Mouse (Mus musculus) forebrain, postnatal 0 days (tissue): ENCODE data around the gene Cabp2. TPM values are rescaled to one million over a fixed set of nuclear protein-coding genes. Genes with fewer than 3 reads are reported as not detected.
"Not testable (repeated sequence)": the region's sequence is repeated elsewhere in the genome, so short reads cannot be mapped to it uniquely, and the experiment has no call there.

Experiments
- ATAC-seq: fragments of 200-750 bp; cut with Nextera tagmentation; 2 replicates; pipeline ENCODE4 v1.8.0; 2017; ENCODE audit warnings: mild to moderate bottlenecking, moderate library complexity
- DNase-seq: peaks from one replicate; pipeline ENCODE4 v3.0.0-alpha.2; 2015
- H3K27ac ChIP-seq: fragments of 300-500 bp; sonication (generic); 2 replicates; pipeline ENCODE4 v1.5.1; 2014; ENCODE audit warnings: low read depth, mild to moderate bottlenecking, antibody characterized with exemption, low read length, moderate library complexity, mixed read lengths
- H3K27me3 ChIP-seq: fragments of 300-500 bp; sonication (generic); 2 replicates; pipeline ENCODE4 v1.6.1; 2014; ENCODE audit warnings: mild to moderate bottlenecking, low read length, mixed read lengths; ENCODE audit not compliant: insufficient read depth
- H3K36me3 ChIP-seq: fragments of 300-500 bp; sonication (generic); 2 replicates; pipeline ENCODE4 v1.6.1; 2014; ENCODE audit warnings: mild to moderate bottlenecking, moderate library complexity; ENCODE audit not compliant: insufficient read depth
- H3K4me1 ChIP-seq: fragments of 300-500 bp; sonication (generic); 2 replicates; pipeline ENCODE4 v1.6.1; 2014; ENCODE audit warnings: antibody characterized with exemption; ENCODE audit not compliant: insufficient read depth
- H3K4me2 ChIP-seq: fragments of 300-500 bp; sonication (generic); 2 replicates; pipeline ENCODE4 v1.6.1; 2014; ENCODE audit warnings: low read depth, mild to moderate bottlenecking, moderate library complexity
- H3K4me3 ChIP-seq: fragments of 300-500 bp; sonication (generic); 2 replicates; pipeline ENCODE4 v1.5.1; 2014; ENCODE audit warnings: low read depth, low read length, mixed read lengths
- H3K9ac ChIP-seq: fragments of 300-500 bp; sonication (generic); 2 replicates; pipeline ENCODE4 v1.6.1; 2014; ENCODE audit warnings: mild to moderate bottlenecking
- H3K9me3 ChIP-seq: fragments of 300-500 bp; sonication (generic); 2 replicates; pipeline ENCODE4 v1.6.1; 2016; ENCODE audit warnings: low read length
- CTCF ChIP-seq: sonication (generic); IDR thresholded peaks from 2 replicates; pipeline ENCODE4 v1.5.1; 2016; ENCODE audit warnings: antibody characterized with exemption, control low read depth, low read depth
- WGBS: fragments of 180-500 bp; shearing (Covaris S2); extraction: QIAGEN DNeasy Blood & Tissue Kit; methylation state at CpG from one replicate; pipeline ENCODE4 v1.1.7; 2014; 5-methylcytosine and 5-hydroxymethylcytosine counted together
- polyA plus RNA-seq: library from polyadenylated mRNA; unstranded; fragments of >200 nt; fragmentation: Nextera tagmentation; extraction: Ambion mirVana; gene quantifications from 2 replicates; pipeline ENCODE4 v1.2.1, GENCODE M21; 2015
- total RNA-seq: library from RNA; depleted of rRNA; stranded (reverse); fragments of >200 nt; gene quantifications from 2 replicates; pipeline ENCODE4 v1.2.3, GENCODE M21; 2014; rRNA removed

The Cabp2 gene
- total RNA-seq (not detected in 2 replicates), polyA plus RNA-seq (not detected in 2 replicates)

GRCm38 (mm10) chr19:4081394-4081793 lies at the start of gene Cabp2:
Cabp2 (plus strand) TSS chr19:4081578.
- no peak within 1 kb of the TSS for H3K4me3 ChIP-seq
- H3K9me3 ChIP-seq, result no peaks in the 10 kb centered on the region
- no peak within 1 kb of the TSS for H3K27ac ChIP-seq
- no peak for ATAC-seq
- H3K4me1 ChIP-seq, result no peaks in the 10 kb centered on the region
- DNase-seq, result no peak
- H3K4me2 ChIP-seq, result no peak within 1 kb of the TSS
- no peak for TF ChIP-seq CTCF
- no peak within 1 kb of the TSS for H3K9ac ChIP-seq
- H3K36me3 ChIP-seq, result no peaks in the 10 kb centered on the region
- WGBS, result 56% methylated on average over 3 of the region's 3 CpGs
- no peaks in the 10 kb centered on the region for H3K27me3 ChIP-seq

GRCm38 (mm10) chr19:4032668-4033067 lies 48.7 kb upstream of the Cabp2 start:
- H3K36me3 ChIP-seq, result no peaks in the 10 kb centered on the region; the same call in 1 of the 2 replicates
- TF ChIP-seq CTCF, result no peak
- no peak for ATAC-seq

DNA sequence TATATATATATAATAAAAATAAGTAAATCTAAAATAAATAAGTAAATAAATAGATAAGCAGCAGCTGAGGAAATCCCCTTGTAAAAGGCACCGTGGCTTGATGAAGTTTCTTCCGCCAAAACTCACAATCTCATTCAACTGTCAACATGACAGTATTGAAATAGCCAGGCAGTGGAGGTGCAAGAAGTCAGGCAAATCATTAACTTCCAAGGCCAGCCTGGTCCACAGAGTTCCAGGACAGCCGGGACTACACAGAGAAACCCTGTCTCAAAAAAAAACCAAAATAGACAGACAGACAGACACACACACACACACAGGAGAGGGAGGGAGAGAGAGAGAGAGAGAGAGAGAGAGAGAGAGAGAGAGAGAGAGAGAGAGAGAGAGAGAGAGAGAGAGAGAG lies 48.1 kb upstream of the Cabp2 start:
- Histone ChIP-seq H3K4me2 (no peak overlapping the region), H3K36me3 (no peaks in the 10 kb centered on the region; the same call in 1 of the 2 replicates), H3K4me1 (0 out of 2 replicates have a peak, but pooled peaks cover 8% of the 10 kb centered on the region), H3K9me3 (no peaks in the 10 kb centered on the region), H3K4me3 (no peak overlapping the region), H3K27ac (no peak overlapping the region), H3K27me3 (no peaks in the 10 kb centered on the region), H3K9ac (no peak overlapping the region)
- ATAC-seq (no peak), DNase-seq (no peak)
- WGBS, result 87% methylated on average over 3 of the region's 3 CpGs
- TF ChIP-seq CTCF, result no peak

More at GRCm38 (mm10) chr19:4032668-4033067, 48.7 kb upstream of the Cabp2 start:
- no peak overlapping the region for H3K9ac ChIP-seq
- H3K4me1 ChIP-seq, result 0 out of 2 replicates have a peak, but pooled peaks cover 5% of the 10 kb centered on the region
- WGBS, result 47% methylated on average over 7 of the region's 7 CpGs
- no peak overlapping the region for H3K4me3 ChIP-seq
- H3K9me3 ChIP-seq, result no peaks in the 10 kb centered on the region
- H3K4me2 ChIP-seq, result no peak overlapping the region
- no peak overlapping the region for H3K27ac ChIP-seq
- H3K27me3 ChIP-seq, result no peaks in the 10 kb centered on the region
- no peak for DNase-seq

DNA sequence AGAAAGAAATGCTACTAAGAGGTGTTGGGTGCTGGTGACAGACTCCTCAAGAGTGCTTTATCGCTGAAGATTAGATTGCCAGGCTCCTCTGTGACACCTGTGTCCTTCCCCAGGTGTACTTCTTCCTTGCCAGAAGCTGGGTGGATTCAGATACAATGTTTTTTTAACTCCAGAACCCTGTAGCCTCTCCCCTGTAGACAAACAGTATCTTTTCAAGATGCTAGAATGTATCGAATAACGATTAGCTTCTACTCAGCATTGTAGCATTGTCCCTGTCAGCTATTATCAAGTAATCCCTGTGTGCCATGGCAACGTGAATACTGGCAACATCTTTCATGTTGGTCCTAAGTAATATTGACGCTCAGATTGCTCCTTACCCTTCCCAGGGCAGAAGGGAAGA lies 47.6 kb upstream of the Cabp2 start:
- Histone ChIP-seq H3K9me3 (no peaks in the 10 kb centered on the region), H3K27me3 (no peaks in the 10 kb centered on the region), H3K27ac (no peak overlapping the region), H3K4me1 (0 out of 2 replicates have a peak, but pooled peaks cover 9% of the 10 kb centered on the region), H3K4me2 (no peak overlapping the region), H3K9ac (no peak overlapping the region), H3K36me3 (no peaks in the 10 kb centered on the region; the same call in 1 of the 2 replicates), H3K4me3 (no peak overlapping the region)
- DNase-seq, result no peak
- no peak for TF ChIP-seq CTCF
- no peak for ATAC-seq
- 51% methylated on average over 5 of the region's 5 CpGs for WGBS

- H3K36me3 ChIP-seq, result no peaks in the 10 kb centered on the region; the same call in 1 of the 2 replicates
- DNase-seq (no peak), ATAC-seq (no peak)
- 0 out of 2 replicates have a peak, but pooled peaks cover 9% of the 10 kb centered on the region for H3K4me1 ChIP-seq
- no peak overlapping the region for H3K4me3 ChIP-seq
- WGBS, result 85% methylated on average over 12 of the region's 12 CpGs
- H3K4me2 ChIP-seq, result no peak overlapping the region
- H3K9ac ChIP-seq, result no peak overlapping the region
- no peak for TF ChIP-seq CTCF
- H3K9me3 ChIP-seq, result no peaks in the 10 kb centered on the region
- H3K27ac ChIP-seq, result no peak overlapping the region
- H3K27me3 ChIP-seq, result no peaks in the 10 kb centered on the region
Observed at GRCm38 (mm10) chr19:4036327-4037045, 44.9 kb upstream of the Cabp2 start.

- not testable (repeated sequence) for DNase-seq, H3K27me3 ChIP-seq, H3K9me3 ChIP-seq, H3K36me3 ChIP-seq, H3K4me1 ChIP-seq
- Histone ChIP-seq H3K27ac (peak overlapping the region; percentile 67), H3K4me2 (peak overlapping the region; percentile 70), H3K9ac (peak overlapping the region; percentile 70), H3K4me3 (peak overlapping the region; percentile 62)
- peak; percentile 57 for ATAC-seq
- 23% methylated on average over 7 of the region's 8 CpGs for WGBS
Observed at GRCm38 (mm10) chr19:4037154-4037787, 44.1 kb upstream of the Cabp2 start.

DNA sequence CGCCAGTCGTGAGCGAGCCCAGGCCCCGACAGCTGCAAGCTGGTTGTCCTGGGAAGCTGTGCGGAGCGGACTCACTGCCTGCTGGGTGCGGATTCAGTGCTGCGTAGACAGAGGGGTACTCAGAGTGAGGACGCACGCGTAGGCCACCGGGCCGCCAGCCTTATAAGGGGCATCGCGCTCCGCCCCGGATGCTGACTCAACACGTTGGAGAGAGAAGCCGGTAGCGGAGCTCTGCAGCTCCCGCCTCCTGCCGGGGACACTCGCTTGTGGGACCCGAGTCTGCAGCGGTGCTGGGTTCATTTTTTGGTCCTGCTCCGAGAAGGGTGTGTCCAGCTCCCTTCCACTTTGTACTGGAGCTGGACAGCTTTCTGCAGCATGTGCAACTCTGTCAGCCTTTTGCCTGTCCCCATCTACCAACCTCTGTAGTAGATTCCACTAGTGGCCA lies 43.6 kb upstream of the Cabp2 start, which contains the start of gene Gstp1:
Gene Gstp1 (minus strand): TSS at position 198 of the 445 bp plus-strand sequence.
- TF ChIP-seq CTCF, result no peak; the same call in 1 of the 2 replicates
- peak within 1 kb of the TSS; percentile 70 for H3K4me2 ChIP-seq
- no peaks in the 10 kb centered on the region; the same call in 1 of the 2 replicates for H3K36me3 ChIP-seq
- 0% methylated on average over 26 of the region's 26 CpGs for WGBS
- DNase-seq, result peak; percentile 87
- H3K9ac ChIP-seq, result peak within 1 kb of the TSS; percentile 70
- peak within 1 kb of the TSS; percentile 62 for H3K4me3 ChIP-seq
- H3K27me3 ChIP-seq, result no peaks in the 10 kb centered on the region
- H3K27ac ChIP-seq, result peak within 1 kb of the TSS; percentile 67
- H3K4me1 ChIP-seq, result 0 out of 2 replicates have a peak, but pooled peaks cover 9% of the 10 kb centered on the region
- ATAC-seq, result peak; percentile 93
- H3K9me3 ChIP-seq, result no peaks in the 10 kb centered on the region

DNA sequence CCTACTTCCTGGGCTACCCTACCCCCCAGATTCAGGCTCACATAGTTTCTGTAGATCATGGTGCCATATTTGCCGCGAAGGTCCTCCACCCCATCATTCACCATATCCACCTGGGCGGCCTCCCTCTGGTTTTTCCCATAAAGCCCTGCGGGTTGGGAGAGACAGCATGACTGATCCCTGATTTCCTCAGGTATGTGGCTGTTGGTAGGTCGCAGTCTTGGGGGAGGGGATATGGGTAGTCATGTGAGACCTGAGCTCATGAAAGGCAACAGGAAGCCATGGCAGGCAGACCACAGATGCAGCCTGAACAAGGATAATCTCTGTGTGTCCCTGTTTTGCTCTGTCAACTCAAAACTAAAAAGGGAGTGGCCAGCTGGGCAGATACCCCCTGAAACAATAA lies 40.4 kb upstream of the Cabp2 start:
- H3K4me2 ChIP-seq, ATAC-seq, H3K27ac ChIP-seq, H3K27me3 ChIP-seq, H3K4me1 ChIP-seq, H3K4me3 ChIP-seq, H3K36me3 ChIP-seq, H3K9me3 ChIP-seq, H3K9ac ChIP-seq, DNase-seq: not testable (repeated sequence)
- 87% methylated on average over 5 of the region's 5 CpGs for WGBS

GRCm38 (mm10) chr19:4041500-4041899 lies 39.9 kb upstream of the Cabp2 start:
- H3K4me3 ChIP-seq, H3K36me3 ChIP-seq, H3K4me2 ChIP-seq, ATAC-seq, H3K9ac ChIP-seq, DNase-seq, H3K27me3 ChIP-seq, H3K27ac ChIP-seq, H3K9me3 ChIP-seq, H3K4me1 ChIP-seq: not testable (repeated sequence)
- 86% methylated on average over 3 of the region's 4 CpGs for WGBS
